Mouse (Mus musculus) E14TG2a.4 (cell line): ENCODE measurements at regions not wholly inside any gene's neighbourhood (a gene's known extent, or its start where the extent isn't known, plus 50 kb on each side); places are given as distances from the start of the nearest gene placed in this dataset.

Source experiments
- CTCF ChIP-seq: conservative IDR thresholded peaks from 2 replicates; pipeline ENCODE4 v1.5.1; 2014; ENCODE audit warnings: low read length
- NANOG ChIP-seq: IDR thresholded peaks from 2 replicates; pipeline ENCODE4 v1.6.1; 2014; ENCODE audit warnings: borderline replicate concordance, low read length, mixed read lengths

GRCm38 (mm10) chrX:98375437-98375836 lies 226.9 kb downstream of the Ar start:
- no peak for TF ChIP-seq CTCF
- no peak for TF ChIP-seq NANOG
